8 mouse cellular contexts compared by ENCODE assay signal in the genomic region with DNA sequence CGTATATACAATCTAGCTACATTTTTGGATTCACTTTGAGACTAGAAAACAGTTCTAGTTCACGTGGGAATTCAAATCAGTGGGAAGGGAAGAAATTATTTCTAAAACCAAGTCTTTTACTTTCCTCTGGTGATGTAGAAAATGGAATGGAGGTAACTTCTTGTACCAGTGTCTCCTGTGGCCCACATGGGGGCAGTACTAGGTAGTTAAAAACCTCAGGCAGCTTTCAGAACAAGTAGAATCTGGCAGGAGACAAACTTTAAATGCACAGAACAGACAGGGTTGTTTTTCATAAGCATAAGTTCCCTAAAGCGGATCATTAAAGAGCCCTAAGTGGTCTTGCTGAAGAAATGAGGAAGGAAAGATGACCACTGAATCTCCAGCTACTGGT.
A peak's percentile ranks its signal among the peaks of the same experiment; 100 is the strongest.
DNase-seq lines count a peak whose midpoint lies in the region; ATAC-seq and TF ChIP-seq lines count a peak whose summit lies in the region.

No protein-coding gene starts in this region.

- no peak for TF ChIP-seq POLR2A in lung, adult 2 months (IDR thresholded peaks at IDR 0.05; ENCODE audit: borderline replicate concordance, extremely low read depth, low read depth, low read length)

- peak; percentile 33 for TF ChIP-seq CTCF in lung, postnatal 0 days (IDR thresholded peaks at IDR 0.05)
- no peak for TF ChIP-seq CTCF in lung, adult 2 months (IDR thresholded peaks at IDR 0.05; ENCODE audit: insufficient read depth, low read length)

- H3K4me1 ChIP-seq in lung, postnatal 0 days (ENCODE audit: insufficient read depth, low read depth, low read length), result no peaks in the 10 kb centered on the region
- H3K4me1 ChIP-seq in lung, adult 2 months (ENCODE audit: control insufficient read depth, insufficient read depth, low read length), result no peaks in the 10 kb centered on the region
- H3K4me1 ChIP-seq in heart, embryonic 10.5 days, result no peaks in the 10 kb centered on the region

- no peak overlapping the region for H3K4me3 ChIP-seq in lung, postnatal 0 days (ENCODE audit: low read depth, low read length)
- H3K4me3 ChIP-seq in lung, adult 2 months (replicated peaks; ENCODE audit: extremely low read depth, low read depth, low read length), result no peak overlapping the region
- no peak overlapping the region for H3K4me3 ChIP-seq in heart, embryonic 10.5 days

- TF ChIP-seq EP300 in lung, postnatal 0 days (IDR thresholded peaks at IDR 0.05), result no peak

- H3K27ac ChIP-seq in lung, postnatal 0 days (ENCODE audit: low read length), result no peak overlapping the region
- H3K27ac ChIP-seq in heart, embryonic 10.5 days, result no peak overlapping the region

- DNase-seq in lung, postnatal 0 days (ENCODE audit: low spot score), result peak; percentile 12
- DNase-seq in lung, adult 2 months, result no peak
- peak; percentile 59 for DNase-seq in brain, embryonic 18.5 days (ENCODE audit: low read depth, low spot score)
- DNase-seq in forelimb bud, embryonic 11.5 days (ENCODE audit: low read depth, low spot score), result peak; percentile 26
- DNase-seq in left cerebral cortex, postnatal 4 days, result peak; percentile 16
- no peak for DNase-seq in urinary bladder, postnatal 36 days (ENCODE audit: low spot score in 2 of 2)
- no peak for DNase-seq in heart, embryonic 10.5 days (ENCODE audit: low spot score)
- DNase-seq in spleen, postnatal 10 days (ENCODE audit: low spot score in 2 of 2), result no peak

- H3K27me3 ChIP-seq in lung, postnatal 0 days (replicated peaks; ENCODE audit: insufficient read depth, low read length), result no peaks in the 10 kb centered on the region
- no peaks in the 10 kb centered on the region for H3K27me3 ChIP-seq in heart, embryonic 10.5 days (ENCODE audit: insufficient read depth, poor library complexity, severe bottlenecking)

- no peaks in the 10 kb centered on the region for H3K36me3 ChIP-seq in lung, postnatal 0 days (ENCODE audit: insufficient read depth, low read length)
- H3K36me3 ChIP-seq in heart, embryonic 10.5 days, result no peaks in the 10 kb centered on the region

- no peak overlapping the region for H3K4me2 ChIP-seq in lung, postnatal 0 days (replicated peaks; ENCODE audit: low read depth, low read length)

- no peak overlapping the region for H3K9ac ChIP-seq in lung, postnatal 0 days (replicated peaks; ENCODE audit: low read depth)

- no peaks in the 10 kb centered on the region for H3K9me3 ChIP-seq in lung, postnatal 0 days (ENCODE audit: low read length)
- no peaks in the 10 kb centered on the region for H3K9me3 ChIP-seq in heart, embryonic 10.5 days

- intact Hi-C loops in left cerebral cortex, postnatal 4 days (cut with DNase I), result loop anchor here (10.0 kb wide), 1 partner anchor 885 kb away; a partner anchor contains a TSS

- WGBS in lung, postnatal 0 days, result 43% methylated on average over 3 of the region's 3 CpGs
- 50% methylated on average over 3 of the region's 3 CpGs for WGBS in lung, adult 2 months
- WGBS in heart, embryonic 10.5 days, result 56% methylated on average over 3 of the region's 3 CpGs

- no peak for ATAC-seq in lung, postnatal 0 days

Comparison
In these comparisons a context has a peak if more than half of its experiments do, and no peak if none do; other contexts are left out.
1. DNase-seq: peak in lung, postnatal 0 days (single experiment), brain, embryonic 18.5 days (single experiment), forelimb bud, embryonic 11.5 days (single experiment) and left cerebral cortex, postnatal 4 days (single experiment); none in lung, adult 2 months (single experiment), urinary bladder, postnatal 36 days (0 of 2), heart, embryonic 10.5 days (single experiment) and spleen, postnatal 10 days (0 of 2).